Mouse (Mus musculus) heart, embryonic 14.5 days (tissue): ENCODE data around the gene Jdp2. TPM values are rescaled to one million over a fixed set of nuclear protein-coding genes. Genes with fewer than 3 reads are reported as not detected.
A peak's percentile ranks its signal among the peaks of the same experiment; 100 is the strongest.

Source experiments
- ATAC-seq: fragments of 200-750 bp; cut with Nextera tagmentation; 2 replicates; pipeline ENCODE4 v1.8.0; 2017; ENCODE audit warnings: low read depth, moderate TSS enrichment; ENCODE audit not compliant: insufficient number of reproducible peaks, insufficient read depth, low FRiP score
- H3K27ac ChIP-seq, 2 experiments: fragments of 200-500 bp in 1 of 2; fragments of 300-500 bp in 1 of 2; sonication (generic) in 1 of 2; replicated peaks in 1 of 2; 2 replicates each; pipeline ENCODE4 v1.5.1; 2012 to 2014; ENCODE audit warnings: low read depth in 2 of 2, low read length in 2 of 2, control low read depth in 1 of 2, mild to moderate bottlenecking in 1 of 2, mixed read lengths in 1 of 2; ENCODE audit not compliant: control insufficient read depth in 1 of 2, insufficient read depth in 1 of 2
- H3K27me3 ChIP-seq: fragments of 300-500 bp; sonication (generic); 2 replicates; pipeline ENCODE4 v1.6.1; 2014; ENCODE audit warnings: mild to moderate bottlenecking, low read length, control low read depth; ENCODE audit not compliant: control insufficient read depth, insufficient read depth
- H3K36me3 ChIP-seq: fragments of 300-500 bp; sonication (generic); 2 replicates; pipeline ENCODE4 v1.6.1; 2014; ENCODE audit warnings: mild to moderate bottlenecking, control low read depth, low read length, mixed read lengths; ENCODE audit not compliant: control insufficient read depth, insufficient read depth
- H3K4me1 ChIP-seq, 2 experiments: fragments of 200-500 bp in 1 of 2; fragments of 300-500 bp in 1 of 2; sonication (generic) in 1 of 2; 2 replicates each; pipeline ENCODE4 v1.6.1; 2012 to 2014; ENCODE audit warnings: low read length in 2 of 2, control low read depth in 1 of 2, mixed read lengths in 1 of 2; ENCODE audit not compliant: control insufficient read depth in 2 of 2, insufficient read depth in 2 of 2
- H3K4me2 ChIP-seq: fragments of 300-500 bp; sonication (generic); 2 replicates; pipeline ENCODE4 v1.6.1; 2014; ENCODE audit warnings: mild to moderate bottlenecking, low read length
- H3K4me3 ChIP-seq, 2 experiments: fragments of 200-500 bp in 1 of 2; fragments of 300-500 bp in 1 of 2; sonication (generic) in 1 of 2; 2 replicates each; pipeline ENCODE4 v1.5.1; 2012 to 2014; ENCODE audit warnings: low read length in 2 of 2, mild to moderate bottlenecking in 2 of 2, control low read depth in 1 of 2, low read depth in 1 of 2, moderate library complexity in 1 of 2; ENCODE audit not compliant: control insufficient read depth in 1 of 2, insufficient read depth in 1 of 2
- H3K9ac ChIP-seq: fragments of 300-500 bp; sonication (generic); 2 replicates; pipeline ENCODE4 v1.6.1; 2014; ENCODE audit warnings: mild to moderate bottlenecking, low read length
- H3K9me3 ChIP-seq: fragments of 300-500 bp; sonication (generic); 2 replicates; pipeline ENCODE4 v1.6.1; 2016; ENCODE audit warnings: low read length, control low read depth; ENCODE audit not compliant: control insufficient read depth
- WGBS: fragments of 180-500 bp; shearing (Covaris S2); extraction: QIAGEN DNeasy Blood & Tissue Kit; methylation state at CpG from one replicate; pipeline ENCODE4 v1.1.7; 2014; 5-methylcytosine and 5-hydroxymethylcytosine counted together
- polyA plus RNA-seq: library from polyadenylated mRNA; unstranded; fragments of >200 nt; fragmentation: Nextera tagmentation; extraction: Ambion mirVana; gene quantifications from 2 replicates; pipeline ENCODE4 v1.2.1, GENCODE M21; 2014

Jdp2 gene
- polyA plus RNA-seq, 1 experiment from 2014 or later, result 0.61 TPM

DNA sequence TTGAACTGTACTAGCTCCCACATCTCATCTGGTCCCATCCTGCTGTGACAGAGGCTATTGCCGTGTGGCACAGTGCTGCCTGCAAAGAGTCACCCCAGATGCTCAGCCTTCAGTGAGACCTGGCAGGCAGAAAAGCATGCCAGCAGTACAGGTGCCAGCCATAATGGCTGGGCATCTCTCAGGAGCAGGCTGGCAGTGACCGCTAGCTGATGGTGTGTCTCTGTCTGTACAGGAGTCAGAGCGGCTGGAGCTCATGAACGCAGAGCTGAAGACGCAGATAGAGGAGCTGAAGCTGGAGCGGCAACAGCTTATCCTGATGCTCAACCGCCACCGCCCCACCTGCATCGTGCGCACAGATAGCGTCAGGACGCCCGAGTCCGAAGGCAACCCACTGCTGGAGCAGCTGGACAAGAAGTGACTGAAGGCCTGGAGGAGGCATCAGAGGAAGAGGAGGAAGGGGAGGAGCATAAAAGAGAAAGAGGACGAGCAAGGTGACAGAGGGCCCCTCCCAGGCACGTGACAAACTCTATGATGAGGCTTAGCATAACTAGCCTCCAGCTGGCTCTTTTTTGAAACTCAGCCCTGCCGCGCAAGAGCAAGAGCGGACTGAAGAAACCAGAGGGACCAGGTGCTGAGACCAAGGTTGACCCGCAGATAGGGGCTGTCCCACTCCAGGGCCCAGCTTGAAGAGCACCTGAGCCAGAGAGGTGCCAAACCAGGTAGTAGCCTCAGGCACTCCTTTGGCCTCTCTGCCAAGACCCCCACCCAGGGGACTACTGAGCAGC lies 39.9 kb downstream of the Jdp2 start:
- no peak overlapping the region for H3K27ac ChIP-seq
- ATAC-seq, result no peak; the same call in 1 of the 2 replicates

DNA sequence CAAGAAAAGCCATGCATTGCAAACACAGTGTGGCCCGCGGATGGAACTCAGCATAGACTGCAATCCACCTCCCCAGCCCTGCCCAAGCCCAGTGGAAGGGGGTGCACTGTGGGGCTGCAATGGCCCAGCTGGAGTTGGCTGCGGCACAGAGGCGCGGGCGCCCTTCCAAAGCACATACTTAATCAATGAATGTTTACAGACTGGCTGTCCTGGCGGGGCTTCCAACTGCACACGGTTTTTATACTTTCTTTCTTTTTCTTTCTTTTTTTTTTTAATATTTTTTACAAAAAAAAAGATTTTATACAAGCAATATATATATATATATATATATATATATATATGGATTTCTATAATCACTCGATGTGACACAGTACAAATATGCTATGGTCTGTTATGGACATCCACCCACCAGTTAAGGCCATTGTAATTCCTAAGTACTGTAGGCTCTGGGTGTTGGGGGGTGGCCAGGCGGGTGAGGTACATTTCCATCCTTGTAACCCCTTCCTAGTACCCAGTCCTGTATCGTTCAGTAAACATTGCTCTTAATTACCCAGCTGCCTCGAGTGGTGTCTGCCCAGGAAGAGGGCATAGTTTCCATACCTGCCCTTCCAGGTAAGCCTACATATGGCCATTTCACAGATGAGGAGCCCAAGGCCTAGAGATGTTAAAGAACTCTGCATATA lies 40.6 kb downstream of the Jdp2 start:
- Histone ChIP-seq H3K4me1 (peaks cover 15 to 18% of the 10 kb centered on the region in 2 experiments), H3K27ac (no peak overlapping the region), H3K27me3 (no peaks in the 10 kb centered on the region), H3K4me3 (no peak overlapping the region), H3K4me2 (no peak overlapping the region), H3K9ac (no peak overlapping the region), H3K36me3 (peaks cover 28% of the 10 kb centered on the region), H3K9me3 (no peaks in the 10 kb centered on the region)
- ATAC-seq, result no peak
- 86% methylated on average over 12 of the region's 12 CpGs for WGBS

More for the DNA sequence above, 39.9 kb downstream of the Jdp2 start:
- WGBS, result 79% methylated on average over 20 of the region's 20 CpGs
- no peak overlapping the region for H3K4me3 ChIP-seq
- H3K36me3 ChIP-seq, result peaks cover 33% of the 10 kb centered on the region
- no peaks in the 10 kb centered on the region for H3K27me3 ChIP-seq
- peaks cover 15 to 18% of the 10 kb centered on the region in 2 experiments for H3K4me1 ChIP-seq
- no peak overlapping the region for H3K9ac ChIP-seq
- H3K4me2 ChIP-seq, result no peak overlapping the region
- H3K9me3 ChIP-seq, result no peaks in the 10 kb centered on the region

- Histone ChIP-seq H3K4me2 (no peak overlapping the region), H3K4me1 (peaks cover 15 to 21% of the 10 kb centered on the region in 2 experiments), H3K36me3 (peaks cover 14% of the 10 kb centered on the region), H3K4me3 (no peak overlapping the region), H3K27ac (peak overlapping the region in 1 of 2 experiments; percentile 67; a peak in 2 of 4 replicates), H3K27me3 (no peaks in the 10 kb centered on the region), H3K9ac (no peak overlapping the region), H3K9me3 (no peaks in the 10 kb centered on the region)
- ATAC-seq, result peak; percentile 54; the same call in 1 of the 2 replicates
- 42% methylated on average over 10 of the region's 10 CpGs for WGBS
These were observed 42.2 kb downstream of the Jdp2 start for GRCm38 (mm10) chr12:85640852-85641563.

GRCm38 (mm10) chr12:85641564-85641931 lies 42.7 kb downstream of the Jdp2 start:
- Histone ChIP-seq H3K9me3 (no peaks in the 10 kb centered on the region), H3K4me1 (peaks cover 15 to 21% of the 10 kb centered on the region in 2 experiments), H3K36me3 (peaks cover 14% of the 10 kb centered on the region), H3K27ac (peak overlapping the region in 1 of 2 experiments; percentile 67; a peak in 3 of 4 replicates), H3K9ac (no peak overlapping the region), H3K4me3 (no peak overlapping the region), H3K27me3 (no peaks in the 10 kb centered on the region), H3K4me2 (no peak overlapping the region)
- WGBS, result 14% methylated on average over 4 of the region's 4 CpGs
- no peak for ATAC-seq

- Histone ChIP-seq H3K36me3 (peaks cover 11% of the 10 kb centered on the region), H3K9ac (no peak overlapping the region), H3K4me1 (peaks cover 15 to 21% of the 10 kb centered on the region in 2 experiments), H3K27ac (no peak overlapping the region), H3K27me3 (no peaks in the 10 kb centered on the region), H3K9me3 (no peaks in the 10 kb centered on the region), H3K4me3 (no peak overlapping the region), H3K4me2 (no peak overlapping the region)
- 75% methylated on average over 5 of the region's 5 CpGs for WGBS
- ATAC-seq, result no peak
These were observed 44.9 kb downstream of the Jdp2 start for GRCm38 (mm10) chr12:85643735-85644134.

DNA sequence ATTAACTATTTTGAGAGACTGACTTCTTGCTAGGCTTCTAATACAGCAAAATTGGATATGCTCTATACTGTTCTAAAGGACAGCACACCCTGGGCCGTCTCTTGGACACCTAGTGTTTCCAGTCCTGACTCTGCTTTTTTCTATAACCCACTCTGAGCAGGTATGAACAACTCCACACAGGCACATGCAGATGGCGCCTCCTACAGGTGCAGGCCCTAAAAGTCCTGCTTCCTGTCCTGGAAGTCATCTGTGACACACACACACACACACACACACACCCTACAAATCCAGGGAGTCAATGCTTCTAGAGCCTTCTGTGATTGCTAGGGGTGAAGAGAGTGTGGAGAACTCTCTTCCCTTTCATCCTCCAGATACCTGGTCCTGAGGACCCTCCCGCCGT lies 46.8 kb downstream of the Jdp2 start:
- ATAC-seq, result no peak
- Histone ChIP-seq H3K4me2 (no peak overlapping the region), H3K9ac (no peak overlapping the region), H3K4me3 (no peak overlapping the region), H3K27ac (no peak overlapping the region), H3K36me3 (no peaks in the 10 kb centered on the region), H3K9me3 (no peaks in the 10 kb centered on the region), H3K4me1 (peaks cover 15 to 19% of the 10 kb centered on the region in 2 experiments), H3K27me3 (no peaks in the 10 kb centered on the region)
- 90% methylated on average over 4 of the region's 4 CpGs for WGBS

- no peaks in the 10 kb centered on the region for H3K36me3 ChIP-seq
- H3K4me2 ChIP-seq, result no peak overlapping the region
- H3K4me1 ChIP-seq, result peaks cover 0 to 4% of the 10 kb centered on the region in 2 experiments; a peak in 1 of 4 replicates
- H3K4me3 ChIP-seq, result no peak overlapping the region
- 39% methylated on average over 10 of the region's 10 CpGs for WGBS
- ATAC-seq, result no peak
- 0 out of 2 replicates have a peak, but pooled peaks cover 3% of the 10 kb centered on the region for H3K9me3 ChIP-seq
- H3K27ac ChIP-seq, result no peak overlapping the region
- H3K9ac ChIP-seq, result no peak overlapping the region
- no peaks in the 10 kb centered on the region for H3K27me3 ChIP-seq
These were observed 48.5 kb downstream of the Jdp2 start for GRCm38 (mm10) chr12:85647346-85647745.
